Mouse (Mus musculus) cerebellum, adult 9-11 months (tissue): Measurements from ENCODE around the gene Lgr4.
A peak's percentile ranks its signal among the peaks of the same experiment; 100 is the strongest.
"Not testable (repeated sequence)": the region's sequence is repeated elsewhere in the genome, so short reads cannot be mapped to it uniquely, and the experiment has no call there.

Experiments
- DNase-seq: peaks from one replicate; pipeline ENCODE4 v3.0.0; 2022

Gene Lgr4

DNA sequence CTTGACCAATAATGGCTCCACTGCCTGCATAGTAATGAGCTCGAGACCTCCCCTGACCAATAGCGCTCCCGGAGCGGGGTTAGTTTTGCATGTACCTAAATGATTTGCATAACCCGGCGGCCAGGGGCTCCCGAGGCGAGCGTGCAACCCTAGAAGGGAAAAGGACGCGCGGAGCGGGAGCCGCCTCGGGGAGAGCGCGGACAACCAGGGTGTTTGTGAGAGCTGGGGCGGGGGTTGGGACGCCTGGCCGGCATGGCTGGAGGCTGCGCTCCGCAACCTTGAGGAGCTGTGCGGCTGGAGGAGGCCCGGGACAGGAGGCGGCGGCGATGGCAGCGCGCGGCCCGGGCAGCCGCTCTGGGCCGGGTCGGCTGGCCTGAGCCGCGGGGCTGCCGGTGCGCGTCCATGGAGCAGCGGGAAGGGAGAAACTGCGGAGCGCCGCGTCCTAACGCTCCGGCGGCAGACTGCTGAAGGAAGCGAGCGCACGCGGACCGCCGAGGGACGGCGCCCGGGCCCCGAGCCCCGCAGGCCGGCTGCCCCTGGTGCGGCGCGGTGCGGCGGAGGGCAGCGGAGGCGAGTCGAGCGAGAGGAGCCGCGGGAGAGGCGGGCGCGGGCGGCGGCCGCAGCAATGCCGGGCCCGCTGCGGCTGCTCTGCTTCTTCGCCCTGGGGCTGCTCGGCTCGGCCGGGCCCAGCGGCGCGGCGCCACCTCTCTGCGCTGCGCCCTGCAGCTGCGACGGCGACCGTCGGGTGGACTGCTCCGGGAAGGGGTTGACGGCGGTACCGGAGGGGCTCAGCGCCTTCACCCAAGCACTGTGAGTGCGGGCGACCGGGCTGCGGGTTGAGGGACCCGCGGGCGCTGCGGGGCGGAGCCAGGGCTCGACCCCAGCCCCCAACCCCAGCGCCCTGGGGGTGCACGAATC lies at the start of gene Lgr4:
Lgr4 (plus strand) TSS at position 152 of the 918 bp plus-strand sequence.
- DNase-seq = peak; percentile 97

DNA sequence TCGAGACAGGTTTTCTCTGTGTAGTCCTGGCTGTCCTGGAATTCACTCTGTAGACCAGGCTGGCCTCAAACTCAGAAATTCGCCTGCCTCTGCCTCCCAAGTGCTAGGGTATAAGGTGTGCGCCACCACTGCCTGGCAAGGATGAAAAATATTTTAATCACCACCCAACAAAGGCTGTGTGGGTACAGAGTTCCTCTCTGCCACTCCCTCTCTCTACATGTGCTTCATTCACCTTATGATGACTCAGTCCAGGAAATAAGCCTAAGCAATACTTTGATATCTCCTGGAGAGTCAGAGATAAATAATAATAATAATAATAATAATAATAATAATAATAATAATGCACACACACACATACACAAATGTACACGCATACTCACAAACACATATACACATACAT lies 38.0 kb upstream of the Lgr4 start:
- DNase-seq = not testable (repeated sequence)

- no peak for DNase-seq
Measured at GRCm38 (mm10) chr2:109881111-109881510, 36.3 kb upstream of the Lgr4 start.

- DNase-seq = no peak
Measured at GRCm38 (mm10) chr2:109881625-109882024, 35.8 kb upstream of the Lgr4 start.

- peak; percentile 53 for DNase-seq
Measured at GRCm38 (mm10) chr2:109884106-109884505, 33.3 kb upstream of the Lgr4 start.

DNA sequence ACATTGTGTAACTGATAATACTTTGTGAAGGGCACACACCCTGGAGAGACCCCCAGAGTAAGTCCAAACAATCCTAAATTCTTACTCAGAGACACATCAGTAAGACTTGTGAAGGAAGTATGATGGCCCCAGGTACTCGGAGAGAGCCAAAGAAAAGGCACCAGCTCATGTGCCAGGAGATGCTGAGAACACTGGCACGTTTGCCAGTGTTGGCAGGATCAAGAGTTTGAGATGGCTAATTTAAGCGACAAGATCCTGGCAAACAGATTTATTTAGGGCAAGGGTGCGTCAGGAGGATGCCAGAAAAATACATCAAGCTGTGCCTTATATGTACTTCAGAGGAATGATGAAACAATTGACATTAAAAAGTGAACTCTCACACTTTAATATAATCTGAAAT lies 32.9 kb upstream of the Lgr4 start:
- peak; percentile 86 for DNase-seq

GRCm38 (mm10) chr2:109890068-109890467 lies 27.4 kb upstream of the Lgr4 start:
- peak; percentile 43 for DNase-seq

DNA sequence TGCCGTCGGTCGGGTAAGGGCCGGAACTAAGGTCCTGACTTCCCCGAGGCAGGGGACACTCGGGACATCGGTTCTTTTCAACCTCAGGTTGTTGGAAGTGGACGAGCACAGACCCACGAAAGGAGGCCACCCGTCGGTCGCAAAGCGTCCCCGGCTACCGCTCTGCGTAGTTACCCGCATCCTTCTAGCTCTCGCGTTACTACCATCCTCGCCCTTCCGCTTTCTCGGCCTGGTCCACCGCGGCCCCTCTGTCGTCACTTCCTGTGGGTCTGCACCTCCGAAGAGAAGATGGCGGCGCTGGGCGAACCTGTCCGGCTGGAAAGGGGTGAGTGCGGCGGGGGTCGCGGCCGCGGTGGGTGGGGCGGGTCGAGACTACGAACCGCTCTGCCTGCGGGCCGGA lies 26.9 kb upstream of the Lgr4 start, which contains the start of gene Lin7c:
Lin7c (plus strand) TSS at position 257 of the 400 bp plus-strand sequence.
- peak; percentile 94 for DNase-seq

DNA sequence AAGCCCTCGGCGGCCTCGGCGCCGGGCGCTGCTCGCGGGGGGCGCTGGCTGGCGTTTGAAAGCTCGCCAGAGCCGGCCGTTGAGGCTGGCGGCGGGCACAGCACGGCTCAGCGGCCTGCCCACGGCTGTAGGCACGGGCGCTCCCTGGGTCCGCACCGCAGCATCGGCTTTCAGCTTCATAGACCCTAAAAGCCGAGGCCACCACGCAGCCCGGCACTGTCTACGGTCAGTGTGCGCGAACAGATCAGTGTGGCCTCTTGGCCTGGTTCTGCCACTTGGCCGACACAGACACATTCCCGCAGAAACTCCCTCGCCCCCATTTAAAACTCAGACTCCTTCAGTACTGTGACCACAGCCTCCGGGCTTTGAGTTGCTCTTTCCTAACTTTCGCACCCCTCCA lies 26.4 kb upstream of the Lgr4 start:
- DNase-seq = no peak

- DNase-seq = no peak
Measured at GRCm38 (mm10) chr2:109891471-109891870, 26.0 kb upstream of the Lgr4 start.

DNA sequence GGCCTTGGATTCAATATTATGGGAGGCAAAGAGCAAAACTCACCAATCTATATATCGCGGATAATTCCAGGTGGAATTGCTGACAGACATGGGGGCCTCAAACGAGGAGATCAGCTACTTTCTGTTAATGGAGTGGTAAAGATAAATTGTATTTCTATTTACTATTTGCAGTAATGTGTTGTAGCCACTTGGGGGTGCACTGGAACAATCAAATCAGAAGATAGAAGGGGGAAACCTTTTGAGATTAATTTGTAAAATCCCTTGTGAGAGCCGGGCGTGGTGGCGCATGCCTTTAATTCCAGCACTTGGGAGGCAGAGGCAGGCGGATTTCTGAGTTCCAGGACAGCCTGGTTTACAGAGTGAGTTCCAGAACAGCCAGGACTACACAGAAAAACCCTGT lies 21.1 kb upstream of the Lgr4 start:
- no peak for DNase-seq

- no peak for DNase-seq
Measured at GRCm38 (mm10) chr2:109902869-109903268, 14.6 kb upstream of the Lgr4 start.

- peak; percentile 85 for DNase-seq
Measured at GRCm38 (mm10) chr2:109904171-109904821, 13.2 kb upstream of the Lgr4 start.

DNA sequence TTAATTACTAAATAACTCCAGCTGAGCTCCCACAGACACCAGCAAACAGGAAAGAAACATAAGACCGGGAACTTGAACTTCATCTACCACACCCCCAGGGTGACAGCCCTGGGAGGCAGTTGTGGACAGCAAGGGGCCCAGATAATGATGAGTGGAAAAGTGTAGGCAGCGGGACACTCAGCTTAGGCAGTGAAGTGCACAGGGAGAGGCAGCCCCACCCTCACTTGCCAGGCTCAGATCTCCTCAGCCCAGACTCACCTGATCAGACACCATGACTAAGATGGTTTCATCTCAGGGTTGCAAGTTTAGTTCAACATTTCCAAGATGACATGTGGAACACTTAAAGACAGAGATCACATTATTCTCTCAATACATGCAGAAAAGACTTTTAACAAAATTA lies 8.3 kb upstream of the Lgr4 start:
- no peak for DNase-seq

DNA sequence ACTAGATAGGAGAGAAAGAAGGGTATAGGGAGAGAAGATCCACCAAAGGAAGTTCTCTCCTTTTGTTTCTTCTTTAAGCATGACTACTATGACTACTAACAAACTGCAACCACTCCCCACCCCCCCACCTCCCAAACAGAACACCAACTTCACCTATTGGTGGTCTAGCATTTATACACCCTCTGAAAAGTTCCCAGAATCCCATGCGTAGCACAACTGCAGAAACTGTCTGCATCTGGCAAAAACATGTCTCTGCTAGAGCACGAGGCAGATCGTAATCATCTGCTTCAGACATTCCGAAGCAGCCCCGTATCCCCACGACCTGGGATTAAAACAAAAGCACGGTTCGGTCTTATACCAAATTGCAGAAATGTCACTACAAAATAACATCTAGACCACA lies 5.2 kb upstream of the Lgr4 start:
- DNase-seq = no peak

DNA sequence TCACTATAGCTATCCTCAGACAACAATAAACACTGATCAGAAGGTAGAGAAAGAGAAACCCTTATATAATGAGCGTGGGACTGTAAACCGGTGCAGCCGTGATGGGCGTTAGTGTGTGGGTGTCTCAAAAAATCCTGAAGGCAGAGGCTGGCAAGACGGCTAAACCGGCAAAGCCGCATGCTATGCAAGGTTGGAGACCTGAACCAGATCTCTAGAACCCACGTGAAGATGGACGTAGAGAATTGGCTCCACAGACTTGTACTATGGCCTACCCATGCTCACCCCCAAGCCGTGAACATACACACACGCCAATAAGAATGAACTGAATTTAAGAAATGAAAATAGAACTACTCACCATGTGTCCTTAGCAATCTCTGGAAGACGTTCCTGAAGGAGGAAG lies 4.7 kb upstream of the Lgr4 start:
- DNase-seq = no peak

- no peak for DNase-seq
Measured at GRCm38 (mm10) chr2:109913241-109913640, 4.2 kb upstream of the Lgr4 start.

DNA sequence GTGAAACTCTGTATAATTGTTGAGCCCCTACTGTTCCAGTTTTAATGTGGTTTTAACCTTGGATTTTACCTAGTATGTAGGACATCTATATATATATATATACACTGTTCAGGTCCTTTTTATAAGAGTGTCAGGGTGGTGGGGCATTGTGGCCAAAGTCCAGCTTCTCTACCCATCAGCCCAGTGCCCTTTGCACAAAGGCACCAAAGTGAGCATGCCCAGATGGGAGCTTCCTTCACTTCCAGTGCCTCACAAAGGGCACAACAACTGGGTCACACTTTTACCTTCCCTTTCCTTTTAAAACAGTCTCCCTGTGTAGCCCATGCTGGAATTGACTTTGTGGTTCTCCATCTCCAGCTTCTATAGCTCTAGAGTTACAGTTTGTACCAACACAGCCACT lies 2.8 kb upstream of the Lgr4 start:
- DNase-seq = no peak

GRCm38 (mm10) chr2:109916782-109917495 lies 508 bp upstream of the Lgr4 start:
- DNase-seq = peak; percentile 37

DNA sequence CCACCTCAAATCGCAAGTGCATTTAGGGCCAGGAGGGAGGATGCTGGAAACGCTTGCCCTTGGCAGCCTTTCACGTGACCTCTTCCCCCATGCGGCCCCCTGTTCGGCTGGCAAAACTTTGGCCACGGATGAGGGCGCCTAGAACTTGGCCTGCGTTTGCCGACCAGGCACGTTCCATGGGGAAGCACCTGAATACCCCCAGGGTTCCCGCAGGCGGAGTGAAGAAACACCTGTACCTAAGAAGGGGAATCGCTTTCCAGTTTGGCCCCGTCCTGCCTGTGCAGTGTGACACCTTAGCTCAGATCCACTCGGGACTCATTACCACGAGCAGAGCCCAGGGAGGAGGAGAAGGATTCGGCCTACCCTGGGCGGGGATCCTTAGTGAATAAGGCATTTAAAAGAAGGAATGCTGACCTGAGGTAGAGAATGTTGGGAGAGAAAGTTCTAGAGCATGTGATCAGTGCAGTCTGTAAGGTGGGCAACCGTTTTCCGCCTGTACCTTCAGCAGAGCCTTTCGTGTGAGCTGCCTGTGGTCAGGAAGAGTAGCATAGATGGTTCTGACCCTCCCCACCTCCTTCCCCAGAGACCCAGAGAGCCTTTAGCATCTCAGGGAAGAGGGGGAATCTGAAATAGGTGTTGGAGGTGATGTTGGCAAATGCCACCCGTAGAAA lies 1.3 kb downstream of the Lgr4 start:
- DNase-seq = peak; percentile 62

- DNase-seq = no peak
Measured at GRCm38 (mm10) chr2:109920471-109920870, 3.0 kb downstream of the Lgr4 start.

- DNase-seq = no peak
Measured at GRCm38 (mm10) chr2:109921298-109922035, 4.0 kb downstream of the Lgr4 start.
